27 mouse cellular contexts compared by ENCODE assay signal in the genomic region with DNA sequence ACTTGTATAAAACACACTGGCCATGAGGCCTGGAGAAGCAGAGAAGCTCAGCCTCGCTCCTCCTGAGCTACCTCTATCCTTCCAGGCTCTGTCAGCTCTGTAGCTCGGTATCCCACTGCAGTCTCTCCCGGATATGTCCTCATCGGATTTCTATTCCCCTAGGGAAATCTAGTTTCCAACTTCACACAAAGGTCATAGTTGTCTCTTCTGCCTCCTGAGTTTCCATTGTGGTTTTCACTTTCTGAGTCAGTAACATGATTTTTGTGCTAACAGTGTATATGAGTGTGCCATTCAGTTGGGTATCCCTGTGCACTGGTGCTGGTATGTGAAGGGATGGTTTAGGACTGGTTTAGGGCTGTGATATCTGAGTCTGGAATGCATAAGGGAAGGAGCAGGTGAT.
DNase-seq lines count a peak whose midpoint lies in the region; TF ChIP-seq lines count a peak whose summit lies in the region.
"Had no signal": no experiment of that assay in that cellular context is flagged by ENCODE, and none has a peak within 500 bp of the region (broad histone marks: within the 10 kb centered on the region; RNA-seq: fewer than 3 reads in every experiment).

No protein-coding gene starts in this region.

- TF ChIP-seq EP300 in CH12.LX (IDR thresholded peaks at IDR 0.05; ENCODE audit: low read length) = 0 out of 2 replicates have a peak, but pooled peaks have one; percentile 17

- no peaks in the 10 kb centered on the region for H3K36me3 ChIP-seq in CH12.LX (replicated peaks in 1 of 2; ENCODE audit: control insufficient read depth in 1 of 2, insufficient read depth in 1 of 2, low read length in 1 of 2)
- H3K36me3 ChIP-seq: embryonic facial prominence, embryonic 12.5 days; embryonic facial prominence, embryonic 15.5 days; forebrain, embryonic 12.5 days; forebrain, embryonic 15.5 days; G1E; heart, embryonic 12.5 days; heart, embryonic 15.5 days had no signal

- no peak overlapping the region for H3K27ac ChIP-seq in CH12.LX (ENCODE audit: insufficient read depth, low read depth)
- H3K27ac ChIP-seq: embryonic facial prominence, embryonic 12.5 days; embryonic facial prominence, embryonic 15.5 days; forebrain, embryonic 12.5 days; forebrain, embryonic 15.5 days; heart, embryonic 15.5 days; hindbrain, embryonic 14.5 days; hindbrain, postnatal 0 days had no signal

- no peak for TF ChIP-seq CTCF in CH12.LX (conservative IDR thresholded peaks at IDR 0.05 in 1 of 2, IDR thresholded peaks at IDR 0.05 in 1 of 2; ENCODE audit: low read depth in 2 of 2, low read length in 2 of 2)

- H3K9me3 ChIP-seq in CH12.LX (replicated peaks; ENCODE audit: low read length) = no peaks in the 10 kb centered on the region
- H3K9me3 ChIP-seq: embryonic facial prominence, embryonic 12.5 days; embryonic facial prominence, embryonic 15.5 days; forebrain, embryonic 12.5 days; forebrain, embryonic 15.5 days; G1E; heart, embryonic 12.5 days; heart, embryonic 15.5 days had no signal

- no peaks in the 10 kb centered on the region for H3K27me3 ChIP-seq in CH12.LX (replicated peaks)
- H3K27me3 ChIP-seq: embryonic facial prominence, embryonic 12.5 days; embryonic facial prominence, embryonic 15.5 days; forebrain, embryonic 12.5 days; forebrain, embryonic 15.5 days; heart, embryonic 12.5 days; heart, embryonic 15.5 days had no signal

- H3K4me3 ChIP-seq in CH12.LX (replicated peaks in 1 of 3; ENCODE audit: low read depth in 2 of 3, low read length in 2 of 3, poor library complexity in 1 of 3) = no peak overlapping the region
- H3K4me3 ChIP-seq: embryonic facial prominence, embryonic 12.5 days; embryonic facial prominence, embryonic 15.5 days; erythroblast, embryonic 14.5 days; forebrain, embryonic 12.5 days; forebrain, embryonic 15.5 days; heart, embryonic 12.5 days; heart, embryonic 15.5 days had no signal

- no peak overlapping the region for H3K4me2 ChIP-seq in CH12.LX (ENCODE audit: insufficient read depth, low read depth, poor library complexity, severe bottlenecking)
- H3K4me2 ChIP-seq: embryonic facial prominence, embryonic 12.5 days; embryonic facial prominence, embryonic 15.5 days; forebrain, embryonic 12.5 days; forebrain, embryonic 15.5 days; heart, embryonic 12.5 days; heart, embryonic 15.5 days; hindbrain, embryonic 14.5 days had no signal

- TF ChIP-seq POLR2A in CH12.LX (IDR thresholded peaks at IDR 0.05; ENCODE audit: low read depth, low read length) = no peak

- TF ChIP-seq RAD21 in CH12.LX (IDR thresholded peaks at IDR 0.05; ENCODE audit: low read depth, low read length) = no peak

- intact Hi-C loops in heart, postnatal 14 days (cut with DNase I) = no loop called here
- intact Hi-C loops in left cerebral cortex, postnatal 25 days (cut with DNase I) = no loop called here

- H3K4me1 ChIP-seq in CH12.LX (ENCODE audit: control insufficient read depth in 1 of 2, insufficient read depth in 2 of 2) = no peaks in the 10 kb centered on the region
- H3K4me1 ChIP-seq: forebrain, embryonic 12.5 days; forebrain, embryonic 15.5 days; heart, embryonic 12.5 days; heart, embryonic 15.5 days had no signal

- no peaks in the 10 kb centered on the region for H3K79me2 ChIP-seq in CH12.LX (replicated peaks; ENCODE audit: control insufficient read depth, extremely low read depth, insufficient read depth, poor library complexity, severe bottlenecking)

- DNase-seq in heart, adult 11 months = peak; percentile 89
- DNase-seq in heart, postnatal 14 days = no peak
- DNase-seq in 3134 (ENCODE audit: extremely low read depth, insufficient read length, low spot score) (peak; percentile 81), CH12.LX (ENCODE audit: extremely low read depth) (no peak), adipocyte (ENCODE audit: low spot score) (peak; percentile 70)
- DNase-seq in kidney, adult 8-10 months = no peak
- no peak for DNase-seq in layer of hippocampus, postnatal 10 days (ENCODE audit: low spot score in 2 of 2)
- no peak for DNase-seq in left cerebral cortex, postnatal 25 days (ENCODE audit: low spot score in 2 of 2)
- DNase-seq: adrenal gland, postnatal 10 days; cerebellum, adult 11 months; cerebellum, adult 2 months; cerebellum, adult 9-11 months; cerebellum, postnatal 25 days; gastrocnemius, postnatal 10 days; gastrocnemius, postnatal 36 days; heart, postnatal 4 days; kidney, adult 2 months had no signal

- in situ Hi-C loops in CH12.LX (cut with MboI; ENCODE audit: low pct_ligation_motif_present, low pct_unique_long_range_greater_than_20kb, low sequenced_read_pairs) = no loop called here

- H3K9ac ChIP-seq in CH12.LX (ENCODE audit: insufficient read depth, low read depth) = no peak overlapping the region
- H3K9ac ChIP-seq: embryonic facial prominence, embryonic 12.5 days; embryonic facial prominence, embryonic 15.5 days; forebrain, embryonic 12.5 days; forebrain, embryonic 15.5 days; heart, embryonic 12.5 days; heart, embryonic 15.5 days; hindbrain, embryonic 14.5 days had no signal

- dilution Hi-C loops in CH12.LX (cut with MboI; ENCODE audit: extremely low pct_ligation_motif_present, extremely low pct_unique_long_range_greater_than_20kb, low sequenced_read_pairs) = no loop called here

TF ChIP-seq in CH12.LX, 34 proteins besides CTCF, POLR2A, EP300 and RAD21:
- TF ChIP-seq MAZ (IDR thresholded peaks at IDR 0.05; ENCODE audit: low read depth, low read length) (no peak), MEF2A (IDR thresholded peaks at IDR 0.05; ENCODE audit: borderline replicate concordance, low read depth, low read length) (no peak)

Comparison
In these comparisons a context has a peak if more than half of its experiments do, and no peak if none do; other contexts are left out.
1. DNase-seq: peak in heart, adult 11 months (single experiment), 3134 (single experiment) and adipocyte (single experiment); none in heart, postnatal 14 days (0 of 2), CH12.LX (single experiment), kidney, adult 8-10 months (0 of 2), layer of hippocampus, postnatal 10 days (0 of 2) and left cerebral cortex, postnatal 25 days (0 of 2).